Mouse (Mus musculus) CH12.LX (cell line): ENCODE results near the gene Mst1.

Source experiments
- CHD1 ChIP-seq: IDR thresholded peaks from 2 replicates; pipeline ENCODE4 v1.6.1; 2012; ENCODE audit warnings: low read depth, low read length, improper control_type of control experiment, inconsistent platforms
- CHD2 ChIP-seq: IDR thresholded peaks from 2 replicates; pipeline ENCODE4 v1.6.1; 2011; ENCODE audit warnings: low read length, improper control_type of control experiment
- CTCF ChIP-seq, 2 experiments: IDR thresholded peaks in 1 of 2; conservative IDR thresholded peaks in 1 of 2; 2 replicates each; pipeline ENCODE4 v1.5.1; 2011 to 2012; ENCODE audit warnings: low read depth in 2 of 2, low read length in 2 of 2, improper control_type of control experiment in 1 of 2, inconsistent platforms in 1 of 2, mild to moderate bottlenecking in 1 of 2, moderate library complexity in 1 of 2
- ELF1 ChIP-seq: IDR thresholded peaks from 2 replicates; pipeline ENCODE4 v1.6.1; 2014; ENCODE audit warnings: low read depth, mild to moderate bottlenecking, inconsistent platforms, low read length, improper control_type of control experiment
- HCFC1 ChIP-seq: IDR thresholded peaks from 2 replicates; pipeline ENCODE4 v1.6.1; 2012; ENCODE audit warnings: low read depth, mild to moderate bottlenecking, inconsistent platforms, low read length, improper control_type of control experiment
- MAX ChIP-seq: IDR thresholded peaks from 2 replicates; pipeline ENCODE4 v1.6.1; 2011; ENCODE audit warnings: low read length, improper control_type of control experiment
- TCF12 ChIP-seq: IDR thresholded peaks from 2 replicates; pipeline ENCODE4 v1.6.1; 2014; ENCODE audit warnings: low read depth, mild to moderate bottlenecking, inconsistent platforms, low read length, improper control_type of control experiment
- ZMIZ1 ChIP-seq: IDR thresholded peaks from 2 replicates; pipeline ENCODE4 v1.6.1; 2012; ENCODE audit warnings: low read depth, mild to moderate bottlenecking, inconsistent platforms, low read length, improper control_type of control experiment

GRCm38 (mm10) chr9:108083561-108083960 lies 3.3 kb downstream of the Mst1 start:
- TF ChIP-seq TCF12 (no peak), ZMIZ1 (no peak), CHD2 (no peak), MAX (no peak), CHD1 (no peak), HCFC1 (no peak), ELF1 (no peak), CTCF (conservative IDR thresholded peaks at IDR 0.05 in 1 of 2, IDR thresholded peaks at IDR 0.05 in 1 of 2; ENCODE audit: low read depth in 2 of 2, low read length in 2 of 2) (no peak)
